Mouse (Mus musculus) heart, embryonic 14.5 days (tissue): ENCODE results near the gene Coro1a. TPM values are rescaled to one million over a fixed set of nuclear protein-coding genes. Genes with fewer than 3 reads are reported as not detected.

Experiments used
- ATAC-seq: fragments of 200-750 bp; cut with Nextera tagmentation; 2 replicates; pipeline ENCODE4 v1.8.0; 2017; ENCODE audit warnings: low read depth, moderate TSS enrichment; ENCODE audit not compliant: insufficient number of reproducible peaks, insufficient read depth, low FRiP score
- H3K27ac ChIP-seq, 2 experiments: fragments of 200-500 bp in 1 of 2; fragments of 300-500 bp in 1 of 2; sonication (generic) in 1 of 2; replicated peaks in 1 of 2; 2 replicates each; pipeline ENCODE4 v1.5.1; 2012 to 2014; ENCODE audit warnings: low read depth in 2 of 2, low read length in 2 of 2, control low read depth in 1 of 2, mild to moderate bottlenecking in 1 of 2, mixed read lengths in 1 of 2; ENCODE audit not compliant: control insufficient read depth in 1 of 2, insufficient read depth in 1 of 2
- H3K27me3 ChIP-seq: fragments of 300-500 bp; sonication (generic); 2 replicates; pipeline ENCODE4 v1.6.1; 2014; ENCODE audit warnings: mild to moderate bottlenecking, low read length, control low read depth; ENCODE audit not compliant: control insufficient read depth, insufficient read depth
- H3K36me3 ChIP-seq: fragments of 300-500 bp; sonication (generic); 2 replicates; pipeline ENCODE4 v1.6.1; 2014; ENCODE audit warnings: mild to moderate bottlenecking, control low read depth, low read length, mixed read lengths; ENCODE audit not compliant: control insufficient read depth, insufficient read depth
- H3K4me1 ChIP-seq, 2 experiments: fragments of 200-500 bp in 1 of 2; fragments of 300-500 bp in 1 of 2; sonication (generic) in 1 of 2; 2 replicates each; pipeline ENCODE4 v1.6.1; 2012 to 2014; ENCODE audit warnings: low read length in 2 of 2, control low read depth in 1 of 2, mixed read lengths in 1 of 2; ENCODE audit not compliant: control insufficient read depth in 2 of 2, insufficient read depth in 2 of 2
- H3K4me2 ChIP-seq: fragments of 300-500 bp; sonication (generic); 2 replicates; pipeline ENCODE4 v1.6.1; 2014; ENCODE audit warnings: mild to moderate bottlenecking, low read length
- H3K4me3 ChIP-seq, 2 experiments: fragments of 200-500 bp in 1 of 2; fragments of 300-500 bp in 1 of 2; sonication (generic) in 1 of 2; 2 replicates each; pipeline ENCODE4 v1.5.1; 2012 to 2014; ENCODE audit warnings: low read length in 2 of 2, mild to moderate bottlenecking in 2 of 2, control low read depth in 1 of 2, low read depth in 1 of 2, moderate library complexity in 1 of 2; ENCODE audit not compliant: control insufficient read depth in 1 of 2, insufficient read depth in 1 of 2
- H3K9ac ChIP-seq: fragments of 300-500 bp; sonication (generic); 2 replicates; pipeline ENCODE4 v1.6.1; 2014; ENCODE audit warnings: mild to moderate bottlenecking, low read length
- H3K9me3 ChIP-seq: fragments of 300-500 bp; sonication (generic); 2 replicates; pipeline ENCODE4 v1.6.1; 2016; ENCODE audit warnings: low read length, control low read depth; ENCODE audit not compliant: control insufficient read depth
- WGBS: fragments of 180-500 bp; shearing (Covaris S2); extraction: QIAGEN DNeasy Blood & Tissue Kit; methylation state at CpG from one replicate; pipeline ENCODE4 v1.1.7; 2014; 5-methylcytosine and 5-hydroxymethylcytosine counted together
- polyA plus RNA-seq: library from polyadenylated mRNA; unstranded; fragments of >200 nt; fragmentation: Nextera tagmentation; extraction: Ambion mirVana; gene quantifications from 2 replicates; pipeline ENCODE4 v1.2.1, GENCODE M21; 2014

Gene Coro1a
- polyA plus RNA-seq, result 10.2 and 13.7 TPM in 2 replicates

- no peak for ATAC-seq
- H3K9ac ChIP-seq, result no peak within 1 kb of the TSS
- peaks cover 3 to 8% of the 10 kb centered on the region in 2 experiments for H3K4me1 ChIP-seq
- H3K36me3 ChIP-seq, result no peaks in the 10 kb centered on the region
- WGBS, result 85% methylated on average over 19 of the region's 19 CpGs
- H3K4me2 ChIP-seq, result no peak within 1 kb of the TSS
- peaks cover 5% of the 10 kb centered on the region; the same call in 1 of the 2 replicates for H3K9me3 ChIP-seq
- H3K27ac ChIP-seq, result no peak within 1 kb of the TSS
- no peak within 1 kb of the TSS for H3K4me3 ChIP-seq
- H3K27me3 ChIP-seq, result peaks cover 32% of the 10 kb centered on the region
Measured at GRCm38 (mm10) chr7:126707442-126708174, at the start of gene Coro1a. Coro1a (minus strand) TSS chr7:126707787.

- peak overlapping the region; percentile 62; the same call in 1 of the 2 replicates for H3K9ac ChIP-seq
- ATAC-seq, result peak; percentile 48; the same call in 1 of the 2 replicates
- WGBS, result 1% methylated on average over 9 of the region's 9 CpGs
- no peak overlapping the region for H3K4me3 ChIP-seq
- H3K27ac ChIP-seq, result peak overlapping the region in 1 of 2 experiments; percentile 37; a peak in 1 of 4 replicates
- H3K9me3 ChIP-seq, result no peaks in the 10 kb centered on the region
- no peaks in the 10 kb centered on the region for H3K36me3 ChIP-seq
- H3K4me2 ChIP-seq, result peak overlapping the region; percentile 41
- no peaks in the 10 kb centered on the region for H3K27me3 ChIP-seq
- H3K4me1 ChIP-seq, result peaks cover 0 to 5% of the 10 kb centered on the region in 2 experiments; a peak in 2 of 4 replicates
Measured at GRCm38 (mm10) chr7:126754866-126755265, 47.3 kb upstream of the Coro1a start.

DNA sequence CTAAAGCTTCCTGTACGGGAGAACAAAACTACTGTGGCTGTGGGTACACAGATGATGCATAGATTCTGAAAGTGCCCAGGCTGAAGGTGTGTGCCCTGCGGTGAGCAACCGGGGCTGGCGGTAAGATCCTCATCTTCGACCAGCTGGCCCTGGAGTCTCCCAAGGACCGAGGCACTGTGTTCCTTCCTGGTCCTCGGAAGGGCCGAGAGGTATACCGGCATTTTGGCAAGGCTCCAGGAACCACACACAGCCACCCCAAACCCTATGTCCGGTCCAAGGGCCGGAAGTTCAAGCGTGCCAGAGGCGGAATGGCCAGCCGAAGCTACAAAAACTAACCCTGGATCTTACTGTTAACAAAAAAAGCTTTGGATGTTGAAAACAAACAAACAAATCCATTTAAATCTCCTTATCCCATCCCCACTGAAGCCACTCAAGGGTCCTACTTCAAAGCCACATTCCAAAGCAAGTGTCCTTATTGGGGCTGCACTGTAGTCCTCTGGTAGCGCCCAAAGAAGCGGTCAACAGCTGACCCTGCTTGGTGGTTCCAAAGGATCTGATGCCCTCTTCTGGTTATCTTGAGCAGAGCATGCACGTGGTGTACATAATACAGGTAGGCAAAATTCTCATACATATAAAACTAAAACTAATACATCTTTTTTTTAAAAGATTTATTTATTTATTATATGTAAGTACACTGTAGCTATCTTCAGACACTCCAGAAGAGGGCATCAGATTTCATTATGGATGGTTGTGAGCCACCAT is 42.2 kb upstream of the Coro1a start:
- ATAC-seq, result no peak
- Histone ChIP-seq H3K4me1 (peaks cover 0 to 5% of the 10 kb centered on the region in 2 experiments; a peak in 3 of 4 replicates), H3K4me3 (no peak overlapping the region), H3K9ac (no peak overlapping the region), H3K36me3 (no peaks in the 10 kb centered on the region), H3K9me3 (no peaks in the 10 kb centered on the region), H3K4me2 (no peak overlapping the region), H3K27ac (no peak overlapping the region), H3K27me3 (no peaks in the 10 kb centered on the region)
- WGBS, result 89% methylated on average over 17 of the region's 17 CpGs

GRCm38 (mm10) chr7:126748824-126749223 is 41.2 kb upstream of the Coro1a start:
- 67% methylated on average over 7 of the region's 7 CpGs for WGBS

DNA sequence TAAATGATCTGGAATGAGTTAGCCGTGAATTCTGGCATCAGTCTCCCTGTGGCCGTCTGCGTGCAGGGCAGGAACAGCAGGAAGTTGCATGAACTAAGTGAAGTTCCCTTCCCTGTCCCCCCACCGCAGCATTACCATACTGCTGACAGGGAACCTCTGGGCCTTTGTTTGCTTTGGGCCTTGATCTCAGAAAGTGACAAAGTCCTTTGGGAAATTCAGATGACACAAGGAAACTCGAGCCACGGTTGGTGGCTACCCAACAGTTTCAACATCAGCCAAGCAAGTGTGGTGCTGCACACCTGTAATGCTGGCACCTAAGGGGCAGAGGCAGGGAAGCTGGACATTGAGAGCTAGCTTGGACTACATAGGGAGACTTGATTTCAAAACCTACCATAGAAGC is 39.2 kb upstream of the Coro1a start:
- Histone ChIP-seq H3K9me3 (no peaks in the 10 kb centered on the region), H3K4me2 (no peak overlapping the region), H3K9ac (no peak overlapping the region), H3K4me1 (no peaks in the 10 kb centered on the region; a peak in 1 of 4 replicates), H3K27ac (no peak overlapping the region), H3K36me3 (no peaks in the 10 kb centered on the region), H3K4me3 (no peak overlapping the region), H3K27me3 (no peaks in the 10 kb centered on the region)
- ATAC-seq, result no peak
- WGBS, result 41% methylated on average over 6 of the region's 6 CpGs

More at GRCm38 (mm10) chr7:126748824-126749223, 41.2 kb upstream of the Coro1a start:
- Histone ChIP-seq H3K27me3 (no peaks in the 10 kb centered on the region), H3K9me3 (no peaks in the 10 kb centered on the region), H3K27ac (no peak overlapping the region), H3K4me2 (no peak overlapping the region), H3K9ac (no peak overlapping the region), H3K36me3 (no peaks in the 10 kb centered on the region), H3K4me1 (no peaks in the 10 kb centered on the region; a peak in 1 of 4 replicates), H3K4me3 (no peak overlapping the region)
- no peak for ATAC-seq

DNA sequence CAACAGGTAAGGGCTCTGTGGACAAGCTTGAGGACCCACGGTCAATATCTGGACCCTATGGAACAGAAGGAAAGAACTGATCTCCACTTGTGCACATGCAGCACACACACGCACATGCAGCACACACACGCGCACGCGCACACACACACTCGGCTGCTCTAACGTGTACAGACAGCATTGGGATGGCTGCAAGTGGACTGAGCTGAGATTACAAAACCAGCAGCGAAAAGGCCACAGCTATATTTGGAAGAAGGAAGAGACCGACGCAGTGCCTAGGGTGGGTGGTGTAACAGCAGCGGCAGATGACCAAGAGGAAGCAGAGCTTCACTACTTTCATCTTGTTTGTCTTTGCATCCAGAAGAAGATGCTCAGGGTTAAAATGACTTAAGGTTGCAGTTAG is 38.5 kb upstream of the Coro1a start:
- Histone ChIP-seq H3K4me2 (no peak overlapping the region), H3K36me3 (no peaks in the 10 kb centered on the region), H3K4me1 (no peaks in the 10 kb centered on the region; a peak in 1 of 4 replicates), H3K27ac (no peak overlapping the region), H3K9ac (no peak overlapping the region), H3K9me3 (no peaks in the 10 kb centered on the region), H3K27me3 (no peaks in the 10 kb centered on the region), H3K4me3 (no peak overlapping the region)
- WGBS, result 64% methylated on average over 12 of the region's 12 CpGs
- ATAC-seq, result no peak

DNA sequence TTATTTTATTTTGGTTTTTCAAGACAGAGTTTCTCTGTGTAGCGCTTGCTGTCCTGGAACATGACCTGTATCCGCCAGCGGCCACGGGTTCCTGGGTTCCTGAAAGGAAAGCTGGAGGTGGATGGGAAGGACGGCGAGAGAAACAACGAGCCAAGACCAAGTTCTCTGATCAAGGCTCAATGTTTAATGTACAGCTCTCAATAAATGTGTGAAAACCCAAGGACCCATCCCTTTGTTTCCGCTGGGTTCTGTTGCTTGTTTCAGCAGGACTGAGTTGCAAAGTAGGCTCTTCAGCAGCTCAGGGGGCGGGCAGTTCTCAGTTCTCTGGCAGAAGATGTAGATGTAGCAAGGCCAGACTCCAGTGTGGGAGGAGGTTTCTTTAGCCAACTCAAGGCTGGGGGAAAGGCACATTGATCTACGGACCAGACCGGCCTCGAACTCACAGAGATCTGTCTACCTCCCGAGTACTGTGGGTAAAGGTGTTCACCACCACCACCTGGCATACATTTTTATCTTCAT is 34.4 kb upstream of the Coro1a start:
- ATAC-seq, result no peak
- H3K36me3 ChIP-seq, result no peaks in the 10 kb centered on the region
- no peaks in the 10 kb centered on the region for H3K27me3 ChIP-seq
- H3K27ac ChIP-seq, result no peak overlapping the region
- no peak overlapping the region for H3K4me2 ChIP-seq
- peaks cover 4 to 5% of the 10 kb centered on the region in 2 experiments; a peak in 1 of 4 replicates for H3K4me1 ChIP-seq
- H3K4me3 ChIP-seq, result no peak overlapping the region
- no peaks in the 10 kb centered on the region for H3K9me3 ChIP-seq
- 86% methylated on average over 13 of the region's 13 CpGs for WGBS
- no peak overlapping the region for H3K9ac ChIP-seq
